Mouse (Mus musculus) forebrain, embryonic 16.5 days (tissue): ENCODE results near the gene Srsf3. TPM values are rescaled to one million over a fixed set of nuclear protein-coding genes. Genes with fewer than 3 reads are reported as not detected.
A peak's percentile ranks its signal among the peaks of the same experiment; 100 is the strongest.

ENCODE experiments used
- ATAC-seq: fragments of 200-750 bp; cut with Nextera tagmentation; 2 replicates; pipeline ENCODE4 v1.8.0; 2017; ENCODE audit warnings: mild to moderate bottlenecking, moderate library complexity
- H3K27ac ChIP-seq: fragments of 300-500 bp; sonication (generic); 2 replicates; pipeline ENCODE4 v1.5.1; 2014; ENCODE audit warnings: low read length, control low read depth
- H3K27me3 ChIP-seq: fragments of 300-500 bp; sonication (generic); replicated peaks from 2 replicates; pipeline ENCODE4 v1.6.1; 2014; ENCODE audit warnings: low read length; ENCODE audit not compliant: control insufficient read depth, insufficient read depth
- H3K36me3 ChIP-seq: fragments of 300-500 bp; sonication (generic); 2 replicates; pipeline ENCODE4 v1.6.1; 2014; ENCODE audit not compliant: control insufficient read depth, insufficient read depth
- H3K4me1 ChIP-seq: fragments of 300-500 bp; sonication (generic); replicated peaks from 2 replicates; pipeline ENCODE4 v1.6.1; 2014; ENCODE audit warnings: low read length; ENCODE audit not compliant: control insufficient read depth, insufficient read depth
- H3K4me2 ChIP-seq: fragments of 300-500 bp; sonication (generic); 2 replicates; pipeline ENCODE4 v1.6.1; 2014; ENCODE audit warnings: mild to moderate bottlenecking, low read length, control low read depth
- H3K4me3 ChIP-seq: fragments of 300-500 bp; sonication (generic); replicated peaks from 2 replicates; pipeline ENCODE4 v1.5.1; 2014; ENCODE audit warnings: mild to moderate bottlenecking, low read length, control low read depth
- H3K9ac ChIP-seq: fragments of 300-500 bp; sonication (generic); replicated peaks from 2 replicates; pipeline ENCODE4 v1.6.1; 2014; ENCODE audit warnings: low read depth, low read length, control low read depth
- H3K9me3 ChIP-seq: fragments of 300-500 bp; sonication (generic); 2 replicates; pipeline ENCODE4 v1.6.1; 2016; ENCODE audit warnings: low read length; ENCODE audit not compliant: control insufficient read depth
- whole genome bisulfite sequencing: fragments of 180-500 bp; shearing (Covaris S2); extraction: QIAGEN DNeasy Blood & Tissue Kit; methylation state at CpG from one replicate; pipeline ENCODE4 v1.1.7; 2014; 5-methylcytosine and 5-hydroxymethylcytosine counted together
- polyA plus RNA-seq: library from polyadenylated mRNA; unstranded; fragments of >200 nt; fragmentation: Nextera tagmentation; extraction: Ambion mirVana; gene quantifications from 2 replicates; pipeline ENCODE4 v1.2.1, GENCODE M21; 2015

Srsf3 gene
- polyA plus RNA-seq, 1 experiment from 2014 or later, result 571 TPM

- WGBS, result 85% methylated on average over 13 of the region's 13 CpGs
- H3K4me2 ChIP-seq, result no peak overlapping the region
- H3K36me3 ChIP-seq, result no peaks in the 10 kb centered on the region
- no peak overlapping the region for H3K4me3 ChIP-seq
- H3K9me3 ChIP-seq, result no peaks in the 10 kb centered on the region
- no peak for ATAC-seq
- no peak overlapping the region for H3K9ac ChIP-seq
- no peak overlapping the region for H3K27ac ChIP-seq
- H3K4me1 ChIP-seq, result peaks cover 6% of the 10 kb centered on the region; the same call in 1 of the 2 replicates
- H3K27me3 ChIP-seq, result no peaks in the 10 kb centered on the region
Measured at GRCm38 (mm10) chr17:29074085-29074484, 41.7 kb downstream of the Srsf3 start.

DNA sequence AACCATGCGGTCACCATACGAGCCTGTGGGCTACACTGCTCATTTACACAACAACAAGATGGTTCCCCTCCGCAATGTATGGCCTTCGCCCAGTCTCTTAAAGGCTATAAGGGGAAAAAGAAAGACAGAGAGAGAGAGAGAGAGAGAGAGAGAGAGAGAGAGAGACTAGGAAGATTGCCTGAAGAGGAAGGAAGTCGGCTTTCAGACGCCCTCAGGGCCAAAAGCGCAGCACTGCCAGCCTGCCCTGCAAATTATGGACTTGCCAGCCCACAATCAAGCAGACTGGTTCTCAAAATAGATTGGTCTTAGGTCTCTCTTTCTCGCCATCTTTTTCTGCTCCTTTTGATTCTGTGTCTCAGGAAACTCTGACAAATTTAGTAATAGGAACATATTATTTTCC, 43.8 kb downstream of the Srsf3 start:
- no peak for ATAC-seq
- Histone ChIP-seq H3K27me3 (no peaks in the 10 kb centered on the region), H3K9me3 (no peaks in the 10 kb centered on the region), H3K36me3 (no peaks in the 10 kb centered on the region), H3K4me1 (peaks cover 8% of the 10 kb centered on the region; the same call in 1 of the 2 replicates), H3K4me2 (no peak overlapping the region), H3K27ac (no peak overlapping the region), H3K4me3 (no peak overlapping the region), H3K9ac (no peak overlapping the region)
- 90% methylated on average over 8 of the region's 8 CpGs for WGBS

DNA sequence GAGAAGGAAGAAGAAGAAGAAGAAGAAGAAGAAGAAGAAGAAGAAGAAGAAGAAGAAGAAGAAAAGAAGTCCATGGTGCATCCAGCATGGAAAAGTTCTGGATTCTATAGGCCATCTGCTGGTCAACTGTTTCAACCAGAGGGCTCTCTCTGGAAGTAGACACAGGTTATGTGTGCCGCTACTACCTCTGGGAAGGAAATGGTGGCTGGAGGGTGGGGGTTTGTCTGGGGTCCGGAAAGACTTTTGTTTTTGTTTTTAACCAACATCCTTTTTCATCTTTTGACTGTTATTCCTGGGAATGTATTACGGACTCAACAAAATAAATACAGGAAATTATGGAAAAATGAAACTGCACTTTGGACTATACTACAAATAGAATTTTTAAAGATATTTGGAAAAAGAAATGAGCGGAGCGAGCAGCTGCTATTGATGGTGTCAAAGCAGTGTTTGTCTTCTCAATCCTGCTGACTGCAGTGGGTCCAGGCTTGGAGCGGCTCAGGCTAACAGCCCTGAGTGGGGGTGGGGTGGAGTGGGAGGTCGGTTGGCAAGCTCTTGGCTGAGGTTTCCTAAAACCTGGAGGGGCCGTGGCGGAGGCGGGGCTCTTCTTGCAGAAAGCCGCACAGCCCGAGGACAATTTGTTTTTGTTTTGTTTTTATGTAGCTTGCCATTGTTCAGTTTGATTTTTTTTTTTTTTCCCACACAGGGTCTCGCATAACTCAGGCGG, 45.5 kb downstream of the Srsf3 start:
- no peak overlapping the region for H3K27ac ChIP-seq
- H3K9me3 ChIP-seq, result no peaks in the 10 kb centered on the region
- peak overlapping the region; percentile 54 for H3K4me2 ChIP-seq
- 0 out of 2 replicates have a peak, but pooled peaks cover 5% of the 10 kb centered on the region for H3K27me3 ChIP-seq
- ATAC-seq, result peak; percentile 58; the same call in 1 of the 2 replicates
- H3K4me3 ChIP-seq, result peak overlapping the region; percentile 5
- WGBS, result 14% methylated on average over 14 of the region's 14 CpGs
- no peaks in the 10 kb centered on the region for H3K36me3 ChIP-seq
- peaks cover 17% of the 10 kb centered on the region for H3K4me1 ChIP-seq
- 0 out of 2 replicates have a peak overlapping the region, but pooled peaks have one; percentile 22 for H3K9ac ChIP-seq

GRCm38 (mm10) chr17:29078519-29079383, 46.3 kb downstream of the Srsf3 start:
- 0 out of 2 replicates have a peak overlapping the region, but pooled peaks have one; percentile 22 for H3K9ac ChIP-seq
- no peaks in the 10 kb centered on the region for H3K9me3 ChIP-seq
- H3K4me2 ChIP-seq, result peak overlapping the region; percentile 54
- H3K4me3 ChIP-seq, result peak overlapping the region; percentile 5
- no peak overlapping the region for H3K27ac ChIP-seq
- 8% methylated on average over 25 of the region's 25 CpGs for WGBS
- no peaks in the 10 kb centered on the region for H3K36me3 ChIP-seq
- H3K4me1 ChIP-seq, result peaks cover 17% of the 10 kb centered on the region
- H3K27me3 ChIP-seq, result 0 out of 2 replicates have a peak, but pooled peaks cover 5% of the 10 kb centered on the region
- ATAC-seq, result no peak

- 6% methylated on average over 23 of the region's 23 CpGs for WGBS
- Histone ChIP-seq H3K9ac (no peak overlapping the region), H3K9me3 (no peaks in the 10 kb centered on the region), H3K36me3 (no peaks in the 10 kb centered on the region), H3K4me1 (peaks cover 17% of the 10 kb centered on the region), H3K4me3 (no peak overlapping the region), H3K27ac (no peak overlapping the region), H3K27me3 (0 out of 2 replicates have a peak, but pooled peaks cover 5% of the 10 kb centered on the region), H3K4me2 (no peak overlapping the region; the same call in 1 of the 2 replicates)
- ATAC-seq, result no peak
Measured at GRCm38 (mm10) chr17:29080758-29081617, 48.6 kb downstream of the Srsf3 start.

DNA sequence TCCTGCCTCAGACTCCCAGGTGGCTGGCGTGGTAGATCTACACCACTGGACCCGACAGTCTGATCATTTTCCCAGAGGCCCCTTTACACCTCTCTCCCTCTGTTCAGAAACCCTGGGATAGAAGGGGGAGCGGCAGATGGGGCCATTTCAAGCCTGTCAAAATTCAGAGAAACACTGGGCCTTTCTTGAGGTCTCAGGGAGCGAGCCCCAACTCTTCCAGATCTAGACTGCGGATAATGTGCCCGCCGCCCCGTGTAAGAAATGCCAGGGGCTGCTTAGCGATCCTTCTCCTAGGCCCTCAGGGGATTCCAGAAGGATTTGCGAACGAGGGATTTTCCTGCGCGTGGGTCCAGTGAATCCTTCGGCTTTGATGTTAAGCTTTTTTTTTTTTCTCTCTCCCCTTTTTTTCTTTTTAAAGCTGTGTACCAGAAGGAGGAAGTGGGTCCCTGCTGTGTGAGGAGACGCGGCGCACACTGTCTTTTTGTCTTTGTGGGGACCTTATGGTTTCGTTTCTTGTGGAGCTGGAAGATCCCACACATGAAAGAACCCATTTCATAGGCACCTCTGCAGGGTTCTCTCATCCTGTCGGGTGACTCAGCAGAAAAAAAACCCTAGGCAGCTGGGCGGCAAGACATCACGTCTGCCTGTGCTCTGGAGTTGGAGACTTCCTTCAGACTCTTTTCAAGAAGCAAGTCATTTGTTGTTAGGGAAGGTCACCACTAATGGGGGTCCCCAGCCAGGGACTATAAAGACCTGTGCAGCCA, 49.4 kb downstream of the Srsf3 start:
- Histone ChIP-seq H3K27me3 (0 out of 2 replicates have a peak, but pooled peaks cover 5% of the 10 kb centered on the region), H3K4me2 (peak overlapping the region; percentile 30), H3K36me3 (no peaks in the 10 kb centered on the region), H3K4me1 (peaks cover 17% of the 10 kb centered on the region), H3K9me3 (no peaks in the 10 kb centered on the region), H3K9ac (0 out of 2 replicates have a peak overlapping the region, but pooled peaks have one; percentile 15), H3K27ac (no peak overlapping the region; the same call in 1 of the 2 replicates), H3K4me3 (peak overlapping the region; percentile 14; the same call in 1 of the 2 replicates)
- WGBS, result 6% methylated on average over 21 of the region's 21 CpGs
- ATAC-seq, result peak; percentile 15; the same call in 1 of the 2 replicates

DNA sequence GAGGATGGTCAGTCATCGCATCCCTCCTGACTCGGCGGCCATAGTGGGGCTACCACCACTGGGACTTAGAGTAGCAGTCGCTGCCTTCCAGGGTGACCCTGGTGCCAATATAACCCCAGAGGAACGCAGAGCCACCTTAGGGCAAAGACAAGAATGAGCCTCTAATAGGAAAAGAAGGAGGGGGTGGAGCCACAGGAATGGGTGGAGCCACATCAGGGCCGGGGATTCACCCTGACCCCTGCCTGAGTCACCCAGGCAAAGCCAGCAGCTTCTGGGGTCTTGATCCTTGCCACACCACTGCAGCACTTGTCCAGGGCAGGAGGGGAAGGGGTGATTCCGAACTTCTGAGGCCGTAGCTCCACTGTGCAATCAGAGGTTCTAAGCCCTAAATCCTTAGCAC, 51.2 kb downstream of the Srsf3 start:
- Histone ChIP-seq H3K36me3 (no peaks in the 10 kb centered on the region), H3K4me2 (no peak overlapping the region), H3K9me3 (no peaks in the 10 kb centered on the region), H3K4me3 (no peak overlapping the region), H3K27ac (no peak overlapping the region), H3K4me1 (peaks cover 10% of the 10 kb centered on the region), H3K9ac (no peak overlapping the region), H3K27me3 (0 out of 2 replicates have a peak, but pooled peaks cover 5% of the 10 kb centered on the region)
- no peak for ATAC-seq
- 94% methylated on average over 8 of the region's 8 CpGs for WGBS

- no peak overlapping the region for H3K9ac ChIP-seq
- no peaks in the 10 kb centered on the region for H3K36me3 ChIP-seq
- 92% methylated on average over 7 of the region's 7 CpGs for WGBS
- no peaks in the 10 kb centered on the region for H3K9me3 ChIP-seq
- no peak overlapping the region for H3K27ac ChIP-seq
- H3K4me3 ChIP-seq, result no peak overlapping the region
- H3K4me2 ChIP-seq, result no peak overlapping the region
- ATAC-seq, result no peak
- 0 out of 2 replicates have a peak, but pooled peaks cover 5% of the 10 kb centered on the region for H3K27me3 ChIP-seq
- H3K4me1 ChIP-seq, result peaks cover 10% of the 10 kb centered on the region
Measured at GRCm38 (mm10) chr17:29084656-29085055, 52.2 kb downstream of the Srsf3 start.
